Mouse (Mus musculus) forebrain, embryonic 12.5 days (tissue): ENCODE measurements around the gene Slfn14. TPM values are rescaled to one million over a fixed set of nuclear protein-coding genes. Genes with fewer than 3 reads are reported as not detected.

ENCODE experiments used
- ATAC-seq: fragments of 200-750 bp; cut with Nextera tagmentation; 2 replicates; pipeline ENCODE4 v1.8.0; 2017; ENCODE audit warnings: moderate TSS enrichment; ENCODE audit not compliant: low FRiP score
- H3K27ac ChIP-seq: fragments of 300-500 bp; sonication (generic); 2 replicates; pipeline ENCODE4 v1.5.1; 2016; ENCODE audit warnings: mild to moderate bottlenecking
- H3K27me3 ChIP-seq: fragments of 300-500 bp; sonication (generic); 2 replicates; pipeline ENCODE4 v1.6.1; 2016; ENCODE audit warnings: mild to moderate bottlenecking
- H3K36me3 ChIP-seq: fragments of 300-500 bp; sonication (generic); replicated peaks from 2 replicates; pipeline ENCODE4 v1.6.1; 2016; ENCODE audit warnings: mild to moderate bottlenecking
- H3K4me1 ChIP-seq: fragments of 300-500 bp; sonication (generic); 2 replicates; pipeline ENCODE4 v1.6.1; 2016
- H3K4me2 ChIP-seq: fragments of 300-500 bp; sonication (generic); 2 replicates; pipeline ENCODE4 v1.6.1; 2016; ENCODE audit warnings: mild to moderate bottlenecking, moderate library complexity
- H3K4me3 ChIP-seq: fragments of 300-500 bp; sonication (generic); replicated peaks from 2 replicates; pipeline ENCODE4 v1.5.1; 2016; ENCODE audit warnings: mild to moderate bottlenecking
- H3K9ac ChIP-seq: fragments of 300-500 bp; sonication (generic); 2 replicates; pipeline ENCODE4 v1.6.1; 2016; ENCODE audit warnings: mild to moderate bottlenecking
- H3K9me3 ChIP-seq: fragments of 300-500 bp; sonication (generic); 2 replicates; pipeline ENCODE4 v1.6.1; 2016
- WGBS: fragments of 180-500 bp; shearing (Covaris S2); methylation state at CpG from one replicate; pipeline ENCODE4 v1.1.7; 2016; 5-methylcytosine and 5-hydroxymethylcytosine counted together
- polyA plus RNA-seq: library from polyadenylated mRNA; unstranded; fragments of >200 nt; fragmentation: Nextera tagmentation; extraction: Ambion mirVana; gene quantifications from 2 replicates; pipeline ENCODE4 v1.2.1, GENCODE M21; 2016

Slfn14 gene
- polyA plus RNA-seq, 1 experiment from 2014 or later = 0.84 TPM

DNA sequence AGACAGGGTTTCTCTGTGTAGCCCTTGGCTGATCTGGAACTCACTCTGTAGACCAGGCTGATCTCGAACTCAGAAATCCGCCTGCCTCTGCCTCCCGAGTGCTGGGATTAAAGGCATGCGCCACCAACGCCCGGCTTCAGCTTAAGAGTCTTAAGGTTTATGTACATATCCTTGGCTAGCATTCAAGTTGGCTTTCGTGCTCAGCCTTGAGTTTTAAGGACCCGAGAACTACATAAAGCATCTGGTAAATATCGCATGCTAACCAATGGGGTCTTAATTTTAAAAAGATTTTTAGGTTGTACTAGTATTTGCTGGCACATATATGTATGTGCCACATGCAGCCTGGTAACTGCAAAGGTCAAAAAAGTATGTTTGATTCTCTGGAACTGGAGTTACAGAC is 13.2 kb upstream of the Slfn14 start:
- Histone ChIP-seq H3K36me3 (peaks cover 26% of the 10 kb centered on the region), H3K27ac (no peak overlapping the region), H3K27me3 (no peaks in the 10 kb centered on the region), H3K9me3 (no peaks in the 10 kb centered on the region), H3K4me1 (peaks cover 36% of the 10 kb centered on the region), H3K4me2 (no peak overlapping the region), H3K9ac (no peak overlapping the region), H3K4me3 (no peak overlapping the region)
- ATAC-seq = no peak
- 93% methylated on average over 9 of the region's 9 CpGs for WGBS

DNA sequence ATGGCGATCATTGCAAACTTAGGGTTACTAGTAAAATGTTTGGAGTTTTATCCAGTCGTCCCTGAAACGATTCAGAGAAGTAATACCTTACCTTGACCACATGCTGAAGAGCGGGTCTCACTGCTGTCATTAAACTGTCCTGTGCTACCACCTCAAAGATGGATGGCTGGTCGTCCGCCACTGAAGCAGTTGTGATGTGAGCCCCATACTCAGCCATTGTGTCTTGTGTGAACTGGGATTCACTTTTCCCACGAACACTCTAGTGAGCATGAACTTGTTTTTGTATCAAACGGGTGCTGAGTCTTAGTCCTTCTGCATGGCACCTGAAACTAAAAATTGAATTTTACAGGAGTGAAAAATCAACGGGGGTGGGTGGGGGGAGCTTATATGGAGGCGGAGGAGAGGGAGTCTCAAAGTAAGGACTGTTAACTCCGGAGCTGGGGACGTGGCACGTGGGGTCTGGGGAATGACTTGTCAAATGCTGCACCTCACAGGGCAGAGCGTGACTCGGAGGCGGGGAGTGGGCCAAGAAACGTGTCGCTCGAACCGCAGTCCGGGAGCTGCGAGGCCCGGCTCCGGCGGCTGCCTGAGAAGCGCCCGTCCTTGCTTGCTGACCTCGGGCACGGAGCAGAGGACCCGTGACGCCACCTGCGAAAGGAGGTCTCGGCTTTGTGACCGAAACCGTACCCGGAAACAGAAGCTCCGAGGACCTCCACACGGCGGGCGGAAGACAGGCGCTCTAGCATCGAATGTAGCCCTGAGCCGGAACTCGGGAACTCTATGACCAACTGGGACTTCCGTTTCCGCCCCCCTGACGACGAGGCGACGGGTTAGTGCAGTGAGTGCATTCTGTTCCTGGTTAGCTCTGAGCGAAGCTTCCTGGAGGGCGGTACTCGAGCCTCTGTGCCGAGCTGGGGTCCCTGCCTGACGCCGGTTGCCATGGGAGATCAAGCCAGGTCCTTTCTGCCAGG is 12.0 kb upstream of the Slfn14 start, which contains the start of gene Ap2b1:
Ap2b1 (plus strand) TSS at position 800 of the 971 bp plus-strand sequence.
- ATAC-seq = peak; percentile 89
- WGBS = 2% methylated on average over 56 of the region's 56 CpGs

DNA sequence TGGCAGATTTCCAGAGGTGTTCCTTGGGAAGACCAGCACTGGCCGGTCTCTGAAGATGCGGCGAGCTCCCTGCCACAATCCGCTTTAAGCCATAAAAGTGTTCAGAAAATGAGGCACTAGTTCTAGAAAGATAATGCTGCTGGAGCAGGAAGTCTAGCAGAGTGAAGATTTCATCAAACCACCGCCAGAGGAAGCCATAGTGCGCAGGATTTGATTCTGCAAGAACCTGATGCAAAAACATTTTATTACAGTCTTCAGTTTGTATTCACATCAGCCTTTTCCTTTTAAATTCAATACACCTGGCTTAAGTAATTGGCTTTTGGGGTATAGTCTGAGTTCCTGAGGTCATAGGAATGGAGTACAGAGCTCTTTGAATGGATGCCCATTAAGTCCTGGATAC is 11.3 kb upstream of the Slfn14 start:
- H3K9ac ChIP-seq = peak overlapping the region; percentile 78
- peaks cover 32% of the 10 kb centered on the region for H3K4me1 ChIP-seq
- H3K27ac ChIP-seq = no peak overlapping the region
- H3K4me3 ChIP-seq = peak overlapping the region; percentile 68
- H3K27me3 ChIP-seq = no peaks in the 10 kb centered on the region
- ATAC-seq = no peak
- WGBS = 87% methylated on average over 6 of the region's 6 CpGs
- H3K36me3 ChIP-seq = peaks cover 26% of the 10 kb centered on the region
- H3K4me2 ChIP-seq = peak overlapping the region; percentile 78
- H3K9me3 ChIP-seq = no peaks in the 10 kb centered on the region

More for the DNA sequence above, 12.0 kb upstream of the Slfn14 start, which contains the start of gene Ap2b1:
- Histone ChIP-seq H3K27me3 (no peaks in the 10 kb centered on the region), H3K4me3 (peak within 1 kb of the TSS; percentile 68), H3K9me3 (no peaks in the 10 kb centered on the region), H3K36me3 (peaks cover 26% of the 10 kb centered on the region), H3K4me1 (peaks cover 31% of the 10 kb centered on the region), H3K27ac (peak within 1 kb of the TSS; percentile 91), H3K4me2 (peak within 1 kb of the TSS; percentile 78), H3K9ac (peak within 1 kb of the TSS; percentile 78)

DNA sequence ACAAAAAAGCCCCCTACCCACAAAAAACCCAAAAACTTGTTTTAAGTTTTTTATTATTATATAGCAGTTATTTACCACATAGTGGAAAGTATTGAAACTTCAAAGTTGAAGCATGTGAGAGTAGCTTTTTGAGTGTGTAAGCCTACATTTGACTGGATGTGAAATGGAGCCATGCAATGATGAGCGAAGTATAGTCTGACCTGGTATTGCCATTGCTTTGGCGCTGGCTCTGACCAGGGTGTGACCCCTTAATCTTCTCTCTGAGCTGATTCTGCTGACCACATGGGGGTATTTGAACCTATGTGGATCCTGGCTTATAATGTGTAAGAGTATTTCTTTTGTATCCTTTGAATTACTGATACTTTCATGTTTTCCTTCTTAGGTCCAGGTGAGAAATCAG is 7.6 kb upstream of the Slfn14 start:
- no peak for ATAC-seq

DNA sequence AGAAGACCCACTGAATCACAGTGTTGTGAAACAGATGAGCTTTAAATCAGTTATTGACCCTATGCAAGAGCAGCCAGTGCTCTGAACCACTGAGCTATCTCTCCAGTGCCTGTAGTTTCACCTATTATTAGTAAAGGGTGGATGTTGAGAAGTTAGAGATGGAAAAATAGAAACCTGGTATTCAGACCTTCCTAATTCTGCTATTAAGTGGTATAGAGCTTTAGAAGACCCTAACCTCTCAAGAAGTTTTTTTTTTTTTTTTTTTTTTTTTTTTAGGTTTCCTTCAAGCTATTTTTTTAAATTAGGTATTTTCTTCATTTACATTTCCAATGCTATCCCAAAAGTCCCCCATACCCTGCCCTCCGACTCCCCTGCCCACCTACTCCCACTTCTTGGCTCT is 6.7 kb upstream of the Slfn14 start:
- H3K27me3 ChIP-seq = no peaks in the 10 kb centered on the region
- ATAC-seq = no peak
- WGBS = 100% methylated on average over 1 of the region's 1 CpGs
- peaks cover 35% of the 10 kb centered on the region for H3K4me1 ChIP-seq
- peak overlapping the region; percentile 52 for H3K4me3 ChIP-seq
- H3K9ac ChIP-seq = peak overlapping the region; percentile 73
- H3K27ac ChIP-seq = no peak overlapping the region
- peak overlapping the region; percentile 79 for H3K4me2 ChIP-seq
- H3K36me3 ChIP-seq = peaks cover 26% of the 10 kb centered on the region
- H3K9me3 ChIP-seq = no peaks in the 10 kb centered on the region

More for the DNA sequence above, 7.6 kb upstream of the Slfn14 start:
- 85% methylated on average over 2 of the region's 2 CpGs for WGBS
- H3K4me1 ChIP-seq = peaks cover 37% of the 10 kb centered on the region
- no peaks in the 10 kb centered on the region for H3K27me3 ChIP-seq
- no peak overlapping the region for H3K4me3 ChIP-seq
- no peak overlapping the region for H3K4me2 ChIP-seq
- no peak overlapping the region for H3K27ac ChIP-seq
- no peak overlapping the region for H3K9ac ChIP-seq
- peaks cover 26% of the 10 kb centered on the region for H3K36me3 ChIP-seq
- no peaks in the 10 kb centered on the region for H3K9me3 ChIP-seq

DNA sequence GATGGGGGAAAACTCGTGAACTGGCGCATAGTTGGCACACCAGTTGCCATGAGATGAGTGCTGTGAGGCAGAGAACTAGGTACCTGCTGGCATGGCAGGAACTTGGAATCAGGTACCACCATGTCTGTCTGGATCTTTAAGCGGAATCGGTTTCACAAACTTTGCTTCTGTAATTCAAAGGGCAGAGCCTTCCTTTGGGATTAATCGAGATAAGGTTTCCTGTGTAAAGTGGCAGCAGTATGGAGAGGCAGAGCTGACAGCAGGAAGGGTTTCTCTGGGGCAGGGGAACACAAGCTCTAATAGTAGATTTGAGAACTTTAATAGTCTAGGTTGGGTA is 5.7 kb upstream of the Slfn14 start:
- Histone ChIP-seq H3K27me3 (no peaks in the 10 kb centered on the region), H3K36me3 (peaks cover 22% of the 10 kb centered on the region), H3K4me1 (peaks cover 26% of the 10 kb centered on the region), H3K9ac (peak overlapping the region; percentile 73), H3K9me3 (no peaks in the 10 kb centered on the region), H3K4me3 (peak overlapping the region; percentile 52), H3K27ac (peak overlapping the region; percentile 70; the same call in 1 of the 2 replicates), H3K4me2 (peak overlapping the region; percentile 79)
- WGBS = 2% methylated on average over 5 of the region's 5 CpGs
- ATAC-seq = no peak

DNA sequence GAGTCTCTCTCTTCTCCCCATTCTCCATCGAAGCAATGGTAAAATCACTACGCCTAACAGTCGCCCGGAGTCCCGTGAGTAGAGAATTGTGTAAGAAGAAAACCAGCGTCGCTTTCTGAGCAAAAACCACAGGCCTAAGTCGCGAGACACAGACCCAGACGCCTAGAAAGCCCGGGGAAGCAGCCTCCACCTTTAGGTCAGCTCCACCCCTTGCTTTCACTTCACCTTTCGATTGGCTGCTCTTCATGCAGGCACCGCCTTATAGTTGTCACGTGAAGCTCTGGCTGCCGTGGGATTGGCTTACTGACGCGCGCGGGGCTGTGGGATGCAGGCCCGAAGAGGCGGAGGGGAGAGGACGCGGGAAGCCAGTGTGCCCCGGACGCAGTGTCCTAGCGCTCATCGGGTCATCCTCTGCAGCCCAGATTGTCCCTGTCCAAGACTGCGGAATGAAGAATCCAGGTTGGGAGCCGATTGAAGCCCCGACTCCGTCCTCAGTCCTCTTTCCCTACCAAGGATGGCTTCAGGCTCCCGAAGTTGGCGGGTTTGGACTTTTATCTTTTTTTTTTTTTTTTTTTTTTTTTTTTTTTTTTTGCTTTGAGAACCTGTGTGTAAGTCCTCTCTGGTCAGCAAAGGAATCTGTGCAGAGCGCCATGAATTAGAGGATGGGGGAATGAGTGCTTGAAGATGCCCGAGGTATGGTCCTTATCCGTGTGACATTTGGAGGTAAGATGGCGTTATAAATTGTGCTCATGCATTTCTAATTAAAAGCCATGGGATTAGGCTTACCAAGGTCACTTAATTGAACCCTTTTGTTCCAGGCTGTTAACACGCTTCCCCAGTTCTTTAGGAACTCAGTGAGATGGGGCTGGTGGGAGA is 5.1 kb upstream of the Slfn14 start:
- H3K27ac ChIP-seq = peak overlapping the region; percentile 70
- H3K27me3 ChIP-seq = no peaks in the 10 kb centered on the region
- H3K4me3 ChIP-seq = peak overlapping the region; percentile 52
- H3K9me3 ChIP-seq = no peaks in the 10 kb centered on the region
- H3K4me1 ChIP-seq = peaks cover 23% of the 10 kb centered on the region
- ATAC-seq = peak; percentile 100
- peak overlapping the region; percentile 79 for H3K4me2 ChIP-seq
- peak overlapping the region; percentile 73 for H3K9ac ChIP-seq
- WGBS = under 1% methylated on average over 38 of the region's 38 CpGs
- peaks cover 16% of the 10 kb centered on the region for H3K36me3 ChIP-seq

DNA sequence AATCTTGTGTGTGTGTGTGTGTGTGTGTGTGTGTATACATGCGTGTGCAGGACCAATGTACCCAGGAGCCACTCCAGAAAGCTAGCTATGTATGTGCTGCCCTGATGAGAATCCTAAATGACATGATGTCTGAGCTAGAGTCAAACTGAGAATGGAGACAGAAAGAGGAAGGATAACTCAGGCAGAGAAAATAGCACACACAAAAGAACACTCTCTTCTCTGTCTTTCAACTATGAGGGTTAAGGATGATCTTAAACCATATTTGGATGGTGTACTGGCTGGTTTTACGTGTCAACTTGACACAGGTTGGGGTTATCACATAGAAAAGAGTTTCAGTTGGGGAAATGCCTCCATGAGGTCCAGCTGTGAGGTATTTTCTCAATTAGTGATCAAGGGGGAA is 3.1 kb upstream of the Slfn14 start:
- Histone ChIP-seq H3K9ac (no peak overlapping the region), H3K27me3 (no peaks in the 10 kb centered on the region), H3K27ac (no peak overlapping the region), H3K4me2 (no peak overlapping the region), H3K4me1 (peaks cover 23% of the 10 kb centered on the region), H3K9me3 (no peaks in the 10 kb centered on the region), H3K36me3 (no peaks in the 10 kb centered on the region), H3K4me3 (no peak overlapping the region)
- 86% methylated on average over 2 of the region's 2 CpGs for WGBS
- no peak for ATAC-seq

DNA sequence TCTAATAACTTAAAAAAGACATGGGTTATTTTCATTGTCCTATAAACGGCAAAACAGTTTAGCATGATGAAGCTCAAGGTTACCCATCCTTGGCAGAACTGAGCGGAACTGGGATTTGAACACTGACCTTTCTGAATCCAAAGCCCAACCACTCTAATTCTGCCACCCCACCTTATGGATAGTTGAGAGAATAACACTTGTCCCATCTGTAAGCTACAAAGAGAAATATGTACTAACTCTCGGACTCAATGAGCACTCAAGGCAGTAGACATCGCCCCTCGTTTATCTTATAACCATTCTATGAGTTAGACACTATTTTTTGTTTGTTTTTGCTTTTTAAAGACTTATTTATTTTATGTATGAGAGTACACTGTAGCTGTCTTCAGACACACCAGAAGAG is 2.5 kb upstream of the Slfn14 start:
- 92% methylated on average over 5 of the region's 5 CpGs for whole genome bisulfite sequencing
- H3K4me2 ChIP-seq = no peak overlapping the region
- no peak for ATAC-seq

DNA sequence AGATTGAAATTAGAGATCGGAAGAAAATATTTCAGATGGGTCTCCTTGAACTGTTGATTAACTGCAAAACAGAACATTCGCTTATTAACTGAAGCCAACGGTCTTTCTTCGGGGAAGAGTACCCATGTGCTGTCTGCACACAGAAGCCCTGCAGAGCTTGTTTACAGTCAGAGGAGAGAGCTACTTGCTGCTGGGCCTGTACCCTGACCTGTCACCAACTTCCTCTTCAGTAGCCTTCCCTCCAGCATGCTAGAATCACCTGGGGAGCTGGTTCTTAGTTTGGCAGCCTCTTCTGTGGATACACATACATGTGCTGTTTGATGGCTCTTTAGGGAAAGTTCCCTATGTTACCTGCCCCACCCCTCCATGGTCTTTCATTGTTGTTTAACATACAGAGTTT is 899 bp downstream of the Slfn14 start:
- no peaks in the 10 kb centered on the region for H3K9me3 ChIP-seq
- no peak overlapping the region for H3K27ac ChIP-seq
- H3K27me3 ChIP-seq = no peaks in the 10 kb centered on the region
- no peaks in the 10 kb centered on the region for H3K4me1 ChIP-seq
- 94% methylated on average over 4 of the region's 4 CpGs for WGBS
- no peak overlapping the region for H3K4me2 ChIP-seq
- ATAC-seq = no peak
- H3K9ac ChIP-seq = no peak overlapping the region
- no peaks in the 10 kb centered on the region for H3K36me3 ChIP-seq
- no peak overlapping the region for H3K4me3 ChIP-seq

More for the DNA sequence above, 2.5 kb upstream of the Slfn14 start:
- no peak overlapping the region for H3K4me3 ChIP-seq
- no peak overlapping the region for H3K9ac ChIP-seq
- H3K27ac ChIP-seq = no peak overlapping the region
- peaks cover 21% of the 10 kb centered on the region for H3K4me1 ChIP-seq
- no peaks in the 10 kb centered on the region for H3K27me3 ChIP-seq
- H3K9me3 ChIP-seq = no peaks in the 10 kb centered on the region
- no peaks in the 10 kb centered on the region for H3K36me3 ChIP-seq

DNA sequence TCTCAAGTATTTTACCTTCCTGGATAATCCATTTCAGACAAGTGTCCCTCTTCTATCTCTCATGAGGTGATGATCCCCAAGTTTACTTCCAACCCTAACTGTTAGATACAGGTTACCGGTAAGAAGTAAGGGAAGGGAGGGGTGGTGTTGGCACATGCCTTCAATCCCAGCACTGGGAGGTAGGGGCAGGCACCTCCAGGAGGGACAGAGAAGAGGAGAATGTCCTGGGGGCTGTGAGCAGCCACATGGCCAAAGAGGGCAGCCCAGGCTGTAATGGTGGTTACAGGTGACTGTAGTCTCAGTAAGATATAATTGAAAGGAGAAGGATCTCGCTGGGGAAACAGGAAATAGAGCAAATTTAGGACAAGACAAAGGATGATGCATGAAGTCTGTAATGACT is 4.4 kb downstream of the Slfn14 start:
- Histone ChIP-seq H3K4me1 (no peaks in the 10 kb centered on the region), H3K9ac (no peak overlapping the region), H3K27ac (no peak overlapping the region), H3K27me3 (no peaks in the 10 kb centered on the region), H3K4me3 (no peak overlapping the region), H3K9me3 (no peaks in the 10 kb centered on the region), H3K4me2 (no peak overlapping the region), H3K36me3 (no peaks in the 10 kb centered on the region)
- WGBS = 76% methylated on average over 2 of the region's 2 CpGs
- ATAC-seq = no peak

DNA sequence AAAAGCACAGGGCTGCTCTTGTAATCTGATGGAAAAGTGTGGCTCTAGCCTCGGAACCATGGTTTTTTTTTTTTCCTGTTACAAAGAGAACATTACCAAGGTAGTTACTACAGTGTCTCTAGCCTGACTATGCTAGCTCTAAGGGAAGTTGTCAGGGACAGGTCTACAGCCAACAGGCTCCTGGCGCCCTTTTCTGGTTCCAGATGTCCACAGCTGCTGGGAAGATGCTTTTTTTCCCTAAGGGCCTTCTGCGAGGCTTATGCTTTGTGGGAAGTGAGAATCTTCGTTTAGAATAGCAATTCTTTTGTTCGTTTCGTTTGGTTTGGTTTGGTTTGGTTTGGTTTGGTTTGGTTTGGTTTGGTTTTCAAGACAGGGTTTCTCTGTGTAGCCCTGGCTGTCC is 6.8 kb downstream of the Slfn14 start:
- H3K4me3 ChIP-seq = no peak overlapping the region
- no peaks in the 10 kb centered on the region for H3K27me3 ChIP-seq
- no peak for ATAC-seq
- 82% methylated on average over 6 of the region's 6 CpGs for whole genome bisulfite sequencing
- no peak overlapping the region for H3K27ac ChIP-seq
- H3K4me2 ChIP-seq = no peak overlapping the region
- H3K36me3 ChIP-seq = no peaks in the 10 kb centered on the region
- H3K4me1 ChIP-seq = no peaks in the 10 kb centered on the region
- H3K9ac ChIP-seq = no peak overlapping the region
- H3K9me3 ChIP-seq = no peaks in the 10 kb centered on the region
